Mouse (Mus musculus) embryonic stem cell, embryonic (primary cell): ENCODE measurements around the gene Afg3l1.
"Not testable (repeated sequence)": the region's sequence is repeated elsewhere in the genome, so short reads cannot be mapped to it uniquely, and the experiment has no call there.

Experiments used
- CTCF ChIA-PET, 4 experiments: fragments of 300-600 bp in 2 of 4; fragments of 350-600 bp in 2 of 4; sonication (Branson Sonifier 250); formaldehyde crosslinking; loops; one replicate each; lab custom pipeline; 2022; ENCODE audit warnings: inconsistent platforms in 2 of 4; lab: Charles Lee
- POLR2A ChIA-PET, 4 experiments: fragments of 300-600 bp in 2 of 4; fragments of 350-600 bp in 2 of 4; sonication (Branson Sonifier 250); formaldehyde crosslinking; loops; one replicate each; lab custom pipeline; 2022; ENCODE audit warnings: antibody characterized with exemption in 4 of 4, inconsistent platforms in 1 of 4; lab: Charles Lee

Gene Afg3l1

GRCm38 (mm10) chr8:123477737-123478258 lies at the start of gene Afg3l1:
Gene Afg3l1, plus strand, starts transcription at chr8:123477903.
- ChIA-PET CTCF (interaction anchor here in 2 of 4 experiments (0.6 to 2.0 kb wide), 3 partner anchors 35 to 646 kb away, joined by 3 to 7 read pairs (median 5); no protein-coding TSS in a partner anchor), POLR2A (interaction anchor here in 3 of 4 experiments (0.6 to 2.7 kb wide), 27 partner anchors 9 to 205 kb away, joined by 3 to 16 read pairs (median 4); partner anchors contain the start of genes Gas8 (in 3 of the 3), Mc1r (in 1 of the 3) and Tcf25 (in 1 of the 3))

GRCm38 (mm10) chr8:123428343-123428893 lies 49.3 kb upstream of the Afg3l1 start:
- POLR2A ChIA-PET: no interaction called here
- CTCF ChIA-PET: no interaction called here

GRCm38 (mm10) chr8:123428939-123429721 lies 48.6 kb upstream of the Afg3l1 start:
- CTCF ChIA-PET: no interaction called here
- POLR2A ChIA-PET: no interaction called here

DNA sequence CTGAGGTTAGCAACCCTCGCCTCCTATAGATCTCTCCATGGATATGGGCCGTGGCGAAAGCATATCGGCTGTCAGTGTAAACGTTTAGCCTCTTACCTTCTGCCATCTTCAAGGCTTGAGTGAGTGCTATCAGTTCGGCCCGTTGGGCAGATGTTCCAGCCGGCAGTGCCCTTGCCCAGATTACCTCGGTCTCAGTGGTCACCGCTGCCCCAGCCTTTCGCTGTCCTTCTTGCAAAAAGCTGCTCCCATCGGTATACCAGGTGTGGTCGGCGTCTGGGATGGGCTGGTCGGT lies 48.0 kb upstream of the Afg3l1 start:
- CTCF ChIA-PET, POLR2A ChIA-PET: not testable (repeated sequence)

DNA sequence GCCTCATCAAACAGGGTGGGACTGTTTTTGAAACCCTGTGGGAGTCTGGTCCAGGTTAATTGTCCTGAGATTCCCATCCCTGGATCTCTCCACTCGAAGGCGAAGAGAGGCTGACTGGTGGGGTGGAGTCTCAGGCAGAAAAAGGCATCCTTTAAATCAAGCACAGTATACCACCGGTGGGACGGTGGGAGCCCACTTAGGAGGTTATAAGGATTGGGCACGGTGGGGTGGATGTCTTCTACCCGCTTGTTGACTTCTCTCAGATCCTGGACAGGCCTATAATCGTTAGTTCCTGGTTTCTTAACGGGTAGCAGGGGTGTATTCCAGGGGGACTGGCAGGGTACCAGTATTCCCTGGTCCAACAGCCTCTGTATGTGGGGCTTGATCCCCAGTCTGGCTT lies 46.8 kb upstream of the Afg3l1 start:
- POLR2A ChIA-PET, CTCF ChIA-PET: not testable (repeated sequence)

DNA sequence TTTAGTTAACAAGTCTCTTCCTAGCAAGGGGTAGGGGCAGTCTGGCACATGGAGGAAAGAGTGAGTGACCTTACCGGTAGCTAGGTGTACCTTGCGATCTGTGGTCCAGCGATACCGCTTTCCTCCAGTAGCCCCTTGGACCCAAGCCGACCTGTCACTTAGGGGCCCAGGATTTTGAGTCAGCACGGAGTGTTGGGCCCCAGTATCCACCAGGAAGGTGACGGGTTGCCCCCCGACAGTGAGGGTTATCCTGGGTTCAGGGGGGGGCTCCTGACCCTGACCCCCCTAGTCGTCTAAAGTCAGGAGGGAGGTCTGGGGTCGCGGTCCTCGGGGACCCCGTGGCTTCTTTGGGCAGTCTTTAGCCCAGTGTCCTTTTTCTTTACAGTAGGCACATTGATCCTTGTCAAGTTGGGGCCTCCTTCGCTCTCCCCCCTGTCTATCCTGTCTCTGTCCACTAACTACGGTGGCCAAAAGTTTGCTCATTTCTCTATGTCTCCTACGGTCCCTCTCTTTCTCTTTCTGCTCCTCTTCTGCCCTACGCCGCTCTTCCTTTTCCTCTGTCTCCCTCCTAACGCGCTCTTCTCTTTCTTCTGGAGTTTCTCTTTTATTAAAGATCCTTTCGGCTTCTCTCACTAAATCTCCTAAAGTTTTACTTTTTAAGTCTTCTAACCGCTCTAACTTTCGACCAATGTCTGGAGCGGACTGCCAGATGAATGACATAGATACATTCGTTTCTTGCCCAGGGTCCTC lies 45.9 kb upstream of the Afg3l1 start:
- POLR2A ChIA-PET: no interaction called here

DNA sequence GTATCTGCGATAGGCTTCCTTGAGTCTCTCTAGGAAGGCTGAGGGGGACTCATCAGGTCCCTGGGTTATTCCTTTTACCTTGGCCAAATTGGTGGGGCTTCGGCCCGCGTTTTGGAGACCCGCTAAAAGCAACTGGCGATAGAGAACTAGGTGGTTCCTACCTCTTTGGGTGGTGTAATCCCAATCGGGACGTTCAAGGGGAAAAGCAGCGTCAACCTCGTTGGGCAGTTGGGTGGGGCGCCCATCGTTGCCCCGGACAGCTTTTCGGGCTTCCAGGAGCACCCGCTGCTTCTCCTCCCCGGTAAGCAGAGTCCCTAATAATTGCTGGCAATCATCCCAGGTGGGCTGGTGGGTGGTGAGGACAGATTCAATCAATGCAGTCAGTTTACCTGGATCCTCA lies 45.3 kb upstream of the Afg3l1 start:
- CTCF ChIA-PET: no interaction called here

More for the DNA sequence above, 45.9 kb upstream of the Afg3l1 start:
- CTCF ChIA-PET: no interaction called here

DNA sequence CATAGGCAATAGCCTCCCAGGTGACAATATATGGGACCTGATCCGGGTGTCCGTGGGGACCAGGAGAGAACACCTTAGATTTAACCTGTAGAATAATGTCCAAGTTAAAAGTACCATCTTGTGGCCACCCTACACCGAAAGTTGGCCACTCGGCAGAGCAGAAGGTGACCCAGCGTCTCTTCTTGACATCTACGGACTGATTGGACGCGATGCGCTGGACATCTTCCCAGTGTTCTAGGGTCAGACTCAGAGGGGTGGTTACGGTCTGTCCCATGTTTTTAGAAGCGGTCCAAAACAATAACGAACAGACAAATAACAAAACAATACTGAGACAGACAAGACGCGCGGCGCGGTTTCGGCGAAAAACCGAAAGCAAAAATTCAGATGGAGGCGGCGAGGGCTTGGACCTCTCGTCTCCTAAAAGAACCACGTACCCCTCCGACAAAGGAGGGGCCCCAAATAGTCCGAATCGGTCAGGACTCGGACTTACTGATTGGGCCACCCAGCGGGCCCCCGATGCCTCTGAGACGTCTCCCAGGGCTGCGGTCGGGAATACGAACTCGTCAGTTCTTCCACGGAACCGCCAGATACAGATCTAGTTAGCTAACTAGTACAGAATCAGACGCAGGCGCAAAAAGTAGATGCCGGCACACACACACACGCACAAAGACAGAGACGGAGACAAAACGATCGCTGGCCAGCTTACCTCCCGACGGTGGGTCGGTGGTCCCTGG lies 44.3 kb upstream of the Afg3l1 start:
- CTCF ChIA-PET, POLR2A ChIA-PET: not testable (repeated sequence)

More for the DNA sequence above, 45.3 kb upstream of the Afg3l1 start:
- POLR2A ChIA-PET: no interaction called here

- ChIA-PET CTCF (interaction anchor here in 3 of 4 experiments (1.2 to 2.3 kb wide), 3 partner anchors 17 to 19 kb away, joined by 3 to 10 read pairs (median 4); no protein-coding TSS in a partner anchor), POLR2A (interaction anchor here in 1 of 4 experiments (2.9 kb wide), 1 partner anchor 12 kb away, joined by 19 read pairs; no protein-coding TSS in a partner anchor)
Measured at GRCm38 (mm10) chr8:123441788-123442187, 35.9 kb upstream of the Afg3l1 start.

DNA sequence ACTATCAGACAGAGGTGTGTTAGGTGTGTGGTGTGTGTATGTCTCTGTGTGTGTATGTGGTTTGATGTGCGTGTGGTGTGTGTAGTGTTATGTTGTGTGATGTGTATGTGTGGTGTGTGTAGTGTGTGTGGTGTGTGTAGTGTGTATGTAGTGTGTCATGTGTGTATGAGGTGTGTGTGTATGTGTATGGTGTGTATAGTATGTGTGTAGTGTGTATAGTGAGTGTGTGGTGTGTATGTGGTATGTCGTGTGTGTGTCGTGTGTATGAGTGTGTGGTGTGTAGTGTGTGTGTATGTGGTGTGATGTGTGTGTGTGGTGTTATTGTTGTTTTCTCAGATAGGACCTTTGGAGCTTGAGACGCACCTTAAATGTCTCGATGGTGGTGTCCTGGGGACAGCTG lies 35.4 kb upstream of the Afg3l1 start:
- ChIA-PET CTCF (interaction anchor here (0.5 to 2.3 kb wide), 32 partner anchors 10 to 209 kb away, joined by 3 to 10 read pairs (median 5); partner anchors contain the start of genes Mc1r (in 4 of the 4), Afg3l1 (in 2 of the 4), Tcf25 (in 1 of the 4) and Vps9d1 (in 1 of the 4)), POLR2A (interaction anchor here in 3 of 4 experiments (0.5 to 2.9 kb wide), 15 partner anchors 10 to 133 kb away, joined by 3 to 19 read pairs (median 4); partner anchors contain the start of genes Afg3l1 (in 1 of the 3), Dbndd1 (in 1 of the 3), Gas8 (in 1 of the 3) and Spire2 (in 1 of the 3))

DNA sequence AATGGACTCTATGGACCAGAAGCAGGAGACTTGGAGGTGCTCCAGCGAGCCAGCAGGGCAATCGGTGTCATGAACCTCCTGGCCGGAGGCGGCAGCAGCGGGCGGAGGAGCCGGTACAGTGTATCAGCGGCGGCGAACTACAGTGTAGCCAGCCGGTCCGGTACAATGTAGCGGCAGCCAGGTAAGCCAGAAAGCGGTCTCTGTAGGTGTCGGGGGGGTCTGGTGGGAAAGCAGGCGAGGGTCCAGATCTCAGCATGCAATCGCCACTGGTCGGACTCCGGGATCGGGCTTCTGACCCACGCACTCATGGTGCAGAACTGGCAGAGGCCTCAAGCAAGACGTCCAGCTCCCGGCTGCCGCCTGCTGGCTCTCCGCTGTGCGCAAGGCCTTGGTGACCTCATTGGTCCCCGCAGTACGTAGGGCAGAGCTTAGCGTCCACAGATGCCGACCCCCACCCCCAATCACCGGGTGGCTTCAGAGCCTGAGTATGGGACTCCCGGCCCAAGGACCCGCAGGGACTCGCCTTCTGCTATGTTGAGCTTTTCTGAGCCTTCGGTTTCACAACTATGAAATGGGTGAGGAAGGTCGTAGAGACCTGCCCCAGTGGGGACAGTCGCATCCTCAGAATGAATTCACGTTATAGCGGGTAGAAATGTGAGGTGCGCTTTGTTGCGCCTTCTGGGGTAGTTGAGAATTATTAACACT lies 34.7 kb upstream of the Afg3l1 start:
- ChIA-PET CTCF (interaction anchor here (0.5 to 2.3 kb wide), 44 partner anchors 9 to 884 kb away, joined by 3 to 10 read pairs (median 5); partner anchors contain the start of genes Mc1r (in 4 of the 4), Afg3l1 (in 2 of the 4), Dbndd1 (in 1 of the 4) and Tcf25 (in 1 of the 4)), POLR2A (interaction anchor here in 3 of 4 experiments (0.5 to 2.9 kb wide), 23 partner anchors 9 to 153 kb away, joined by 3 to 19 read pairs (median 4); partner anchors contain the start of genes Dbndd1 (in 2 of the 3), Afg3l1 (in 1 of the 3), Gas8 (in 1 of the 3) and Spire2 (in 1 of the 3))

- ChIA-PET CTCF (interaction anchor here (0.5 to 2.3 kb wide), 41 partner anchors 10 to 885 kb away, joined by 3 to 10 read pairs (median 5); partner anchors contain the start of genes Mc1r (in 4 of the 4), Afg3l1 (in 2 of the 4), Dbndd1 (in 1 of the 4) and Tcf25 (in 1 of the 4)), POLR2A (interaction anchor here in 3 of 4 experiments (0.6 to 2.9 kb wide), 20 partner anchors 9 to 154 kb away, joined by 3 to 19 read pairs (median 4); partner anchors contain the start of genes Dbndd1 (in 2 of the 3), Afg3l1 (in 1 of the 3), Gas8 (in 1 of the 3) and Spire2 (in 1 of the 3))
Measured at GRCm38 (mm10) chr8:123443576-123443921, 34.2 kb upstream of the Afg3l1 start.

- CTCF ChIA-PET: interaction anchor here in 3 of 4 experiments (0.6 to 1.6 kb wide), 5 partner anchors 38 to 121 kb away, joined by 3 to 6 read pairs (median 3); partner anchors contain the start of genes Mc1r (in 2 of the 3) and Dbndd1 (in 1 of the 3)
- POLR2A ChIA-PET: interaction anchor here in 3 of 4 experiments (0.6 to 2.6 kb wide), 7 partner anchors 9 to 133 kb away, joined by 3 to 12 read pairs (median 11); partner anchors contain the start of gene Afg3l1 (in 1 of the 3)
Measured at GRCm38 (mm10) chr8:123444131-123444530, 33.6 kb upstream of the Afg3l1 start.

GRCm38 (mm10) chr8:123445981-123446380 lies 31.7 kb upstream of the Afg3l1 start:
- POLR2A ChIA-PET: interaction anchor here (0.6 to 3.5 kb wide), 27 partner anchors 7 to 573 kb away, joined by 3 to 18 read pairs (median 4); partner anchors contain the start of genes Tcf25 (in 2 of the 4), Afg3l1 (in 1 of the 4), Fanca (in 1 of the 4) and Mc1r (in 1 of the 4)
- CTCF ChIA-PET: interaction anchor here in 1 of 4 experiments (0.9 to 2.2 kb wide), 2 partner anchors 39 to 182 kb away, joined by 3 to 7 read pairs; partner anchors contain the start of gene Mc1r

DNA sequence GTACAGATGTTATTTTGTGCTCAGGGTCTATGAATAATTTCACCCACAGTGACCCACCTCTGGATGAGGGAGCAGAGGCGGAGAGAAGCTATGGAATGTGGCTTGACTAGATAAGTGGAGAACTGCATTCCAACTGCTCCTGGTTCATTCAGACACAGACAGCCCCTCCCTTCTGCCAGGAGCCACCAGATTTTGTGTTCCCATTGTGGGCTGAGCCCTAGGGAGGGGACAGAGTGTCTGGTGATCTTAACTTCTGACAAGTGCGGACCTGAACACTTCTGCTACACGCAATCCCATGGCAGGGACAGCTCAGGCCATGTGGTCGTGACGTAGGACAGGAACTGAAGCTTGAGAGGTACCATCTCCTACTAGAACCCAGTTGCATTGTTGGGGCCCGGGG lies 30.9 kb upstream of the Afg3l1 start:
- CTCF ChIA-PET: interaction anchor here in 3 of 4 experiments (0.6 to 2.2 kb wide), 6 partner anchors 24 to 66 kb away, joined by 3 to 9 read pairs (median 4); partner anchors contain the start of gene Mc1r (in 2 of the 3)
- POLR2A ChIA-PET: interaction anchor here in 3 of 4 experiments (0.8 to 3.5 kb wide), 31 partner anchors 8 to 261 kb away, joined by 3 to 18 read pairs (median 5); partner anchors contain the start of genes Tcf25 (in 2 of the 3), Afg3l1 (in 1 of the 3), Fanca (in 1 of the 3) and Mc1r (in 1 of the 3)

DNA sequence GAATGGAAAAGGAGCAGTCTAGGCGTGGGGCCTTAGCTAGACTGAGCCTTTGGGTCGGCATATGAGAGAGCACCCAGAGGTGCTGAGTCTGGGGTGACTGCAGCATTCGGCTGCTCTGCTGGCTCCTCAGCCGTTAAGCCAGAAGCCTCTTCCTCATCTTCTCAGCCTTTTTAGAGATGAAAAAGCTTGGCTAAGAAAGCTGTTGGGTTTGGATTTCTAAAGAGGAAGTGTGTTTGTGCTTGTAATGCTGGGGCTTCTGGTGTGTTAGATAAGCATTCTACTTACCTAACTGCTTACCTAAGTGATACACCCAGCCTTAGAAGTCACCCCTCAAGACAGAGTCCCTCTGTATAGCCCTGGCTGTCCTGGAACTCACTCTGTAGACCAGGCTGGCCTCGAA lies 26.9 kb upstream of the Afg3l1 start:
- CTCF ChIA-PET: interaction anchor here in 1 of 4 experiments (1.0 kb wide), 1 partner anchor 117 kb away, joined by 3 read pairs; no protein-coding TSS in a partner anchor

More for the DNA sequence above, 26.9 kb upstream of the Afg3l1 start:
- POLR2A ChIA-PET: interaction anchor here in 2 of 4 experiments (0.9 to 1.3 kb wide), 5 partner anchors 13 to 44 kb away, joined by 3 to 7 read pairs (median 3); partner anchors contain the start of gene Mc1r (in 1 of the 2)
